Mouse (Mus musculus): ENCODE measurements around the gene Slc25a3. TPM values are rescaled to one million over a fixed set of nuclear protein-coding genes. Genes with fewer than 3 reads are reported as not detected.

Slc25a3 gene
- polyA plus RNA-seq, 1 experiment from 2014 or later = 413 TPM

- no peak for DNase-seq (ENCODE audit: low spot score)
- Histone ChIP-seq H3K27me3 (ENCODE audit: insufficient read depth, poor library complexity, severe bottlenecking) (no peaks in the 10 kb centered on the region), H3K27ac (no peak overlapping the region), H3K4me1 (replicated peaks) (no peaks in the 10 kb centered on the region), H3K36me3 (peaks cover 14% of the 10 kb centered on the region), H3K4me3 (no peak overlapping the region), H3K9me3 (no peaks in the 10 kb centered on the region)
- 94% methylated on average over 25 of the region's 25 CpGs for WGBS
Observed at GRCm38 (mm10) chr10:91101936-91102335, 21.9 kb downstream of the Slc25a3 start.

- Histone ChIP-seq H3K27ac (no peak overlapping the region), H3K9me3 (no peaks in the 10 kb centered on the region), H3K4me3 (no peak overlapping the region), H3K4me1 (replicated peaks) (no peaks in the 10 kb centered on the region), H3K27me3 (ENCODE audit: insufficient read depth, poor library complexity, severe bottlenecking) (no peaks in the 10 kb centered on the region), H3K36me3 (peaks cover 14% of the 10 kb centered on the region)
- no peak for DNase-seq (ENCODE audit: low spot score)
- WGBS = 86% methylated on average over 1 of the region's 1 CpGs
Observed at GRCm38 (mm10) chr10:91100101-91100500, 23.8 kb downstream of the Slc25a3 start.

GRCm38 (mm10) chr10:91098056-91098455 is 25.8 kb downstream of the Slc25a3 start:
- Histone ChIP-seq H3K36me3 (peaks cover 21% of the 10 kb centered on the region), H3K27ac (no peak overlapping the region), H3K4me1 (replicated peaks) (no peaks in the 10 kb centered on the region), H3K9me3 (no peaks in the 10 kb centered on the region), H3K4me3 (no peak overlapping the region), H3K27me3 (ENCODE audit: insufficient read depth, poor library complexity, severe bottlenecking) (no peaks in the 10 kb centered on the region)
- 91% methylated on average over 8 of the region's 8 CpGs for WGBS
- DNase-seq (ENCODE audit: low spot score) = no peak

- Histone ChIP-seq H3K4me3 (no peak overlapping the region), H3K4me1 (replicated peaks) (no peaks in the 10 kb centered on the region), H3K27me3 (ENCODE audit: insufficient read depth, poor library complexity, severe bottlenecking) (no peaks in the 10 kb centered on the region), H3K27ac (no peak overlapping the region), H3K36me3 (peaks cover 7% of the 10 kb centered on the region; the same call in 1 of the 2 replicates), H3K9me3 (no peaks in the 10 kb centered on the region)
- 92% methylated on average over 15 of the region's 15 CpGs for WGBS
- DNase-seq (ENCODE audit: low spot score) = no peak
Observed at GRCm38 (mm10) chr10:91094251-91095104, 29.4 kb downstream of the Slc25a3 start.

GRCm38 (mm10) chr10:91092812-91093211 is 31.0 kb downstream of the Slc25a3 start:
- no peak for DNase-seq (ENCODE audit: low spot score)
- Histone ChIP-seq H3K9me3 (no peaks in the 10 kb centered on the region), H3K27ac (no peak overlapping the region), H3K27me3 (ENCODE audit: insufficient read depth, poor library complexity, severe bottlenecking) (no peaks in the 10 kb centered on the region), H3K36me3 (peaks cover 7% of the 10 kb centered on the region; the same call in 1 of the 2 replicates), H3K4me1 (replicated peaks) (no peaks in the 10 kb centered on the region), H3K4me3 (no peak overlapping the region)
- WGBS = 85% methylated on average over 4 of the region's 4 CpGs

GRCm38 (mm10) chr10:91083393-91083927 is 40.4 kb downstream of the Slc25a3 start:
- H3K27ac ChIP-seq = peak overlapping the region; percentile 91
- 60% methylated on average over 12 of the region's 12 CpGs for WGBS
- H3K4me1 ChIP-seq (replicated peaks) = peaks cover 7% of the 10 kb centered on the region; the same call in 1 of the 2 replicates
- H3K27me3 ChIP-seq (ENCODE audit: insufficient read depth, poor library complexity, severe bottlenecking) = no peaks in the 10 kb centered on the region
- peak overlapping the region; percentile 79 for H3K4me3 ChIP-seq
- no peaks in the 10 kb centered on the region for H3K9me3 ChIP-seq
- peaks cover 13% of the 10 kb centered on the region for H3K36me3 ChIP-seq
- no peak for DNase-seq (ENCODE audit: low spot score)

- H3K4me1 ChIP-seq (replicated peaks) = peaks cover 7% of the 10 kb centered on the region; the same call in 1 of the 2 replicates
- WGBS = under 1% methylated on average over 87 of the region's 87 CpGs
- DNase-seq (ENCODE audit: low spot score) = peak; percentile 100
- no peaks in the 10 kb centered on the region for H3K9me3 ChIP-seq
- no peaks in the 10 kb centered on the region for H3K27me3 ChIP-seq (ENCODE audit: insufficient read depth, poor library complexity, severe bottlenecking)
- H3K27ac ChIP-seq = peak within 1 kb of the TSS; percentile 91
- H3K4me3 ChIP-seq = peak within 1 kb of the TSS; percentile 79
- peaks cover 20% of the 10 kb centered on the region for H3K36me3 ChIP-seq
Observed at GRCm38 (mm10) chr10:91082550-91083392, 41.1 kb downstream of the Slc25a3 start, which contains the start of the genes Apaf1 and Ikbip. TSS of gene Apaf1 (minus strand) at chr10:91082770. TSS of gene Ikbip (plus strand) at chr10:91082940.

GRCm38 (mm10) chr10:91081959-91082507 is 41.8 kb downstream of the Slc25a3 start:
- Histone ChIP-seq H3K27ac (peak overlapping the region; percentile 91), H3K4me3 (peak overlapping the region; percentile 79), H3K27me3 (ENCODE audit: insufficient read depth, poor library complexity, severe bottlenecking) (no peaks in the 10 kb centered on the region), H3K9me3 (no peaks in the 10 kb centered on the region), H3K4me1 (replicated peaks) (peaks cover 7% of the 10 kb centered on the region; the same call in 1 of the 2 replicates), H3K36me3 (peaks cover 28% of the 10 kb centered on the region)
- DNase-seq (ENCODE audit: low spot score) = no peak
- WGBS = under 1% methylated on average over 27 of the region's 27 CpGs

- Histone ChIP-seq H3K4me1 (replicated peaks) (peaks cover 7% of the 10 kb centered on the region; the same call in 1 of the 2 replicates), H3K27me3 (ENCODE audit: insufficient read depth, poor library complexity, severe bottlenecking) (no peaks in the 10 kb centered on the region), H3K9me3 (no peaks in the 10 kb centered on the region), H3K36me3 (peaks cover 43% of the 10 kb centered on the region), H3K4me3 (no peak overlapping the region), H3K27ac (no peak overlapping the region)
- 91% methylated on average over 5 of the region's 5 CpGs for WGBS
- DNase-seq (ENCODE audit: low spot score) = no peak
Observed at GRCm38 (mm10) chr10:91080540-91080939, 43.3 kb downstream of the Slc25a3 start.

- H3K27ac ChIP-seq = no peak overlapping the region
- no peaks in the 10 kb centered on the region for H3K9me3 ChIP-seq
- WGBS = 89% methylated on average over 2 of the region's 2 CpGs
- peaks cover 7% of the 10 kb centered on the region; the same call in 1 of the 2 replicates for H3K4me1 ChIP-seq (replicated peaks)
- no peak for DNase-seq (ENCODE audit: low spot score)
- no peaks in the 10 kb centered on the region for H3K27me3 ChIP-seq (ENCODE audit: insufficient read depth, poor library complexity, severe bottlenecking)
- no peak overlapping the region for H3K4me3 ChIP-seq
- peaks cover 69% of the 10 kb centered on the region for H3K36me3 ChIP-seq
Observed at GRCm38 (mm10) chr10:91076667-91077066, 47.2 kb downstream of the Slc25a3 start.

GRCm38 (mm10) chr10:91073345-91073744 is 50.5 kb downstream of the Slc25a3 start:
- WGBS = 93% methylated on average over 3 of the region's 3 CpGs
- H3K4me3 ChIP-seq = no peak overlapping the region
- no peak overlapping the region for H3K27ac ChIP-seq
- DNase-seq (ENCODE audit: low spot score) = no peak
- peaks cover 78% of the 10 kb centered on the region for H3K36me3 ChIP-seq
- no peaks in the 10 kb centered on the region for H3K9me3 ChIP-seq
- H3K4me1 ChIP-seq (replicated peaks) = no peaks in the 10 kb centered on the region
- no peaks in the 10 kb centered on the region for H3K27me3 ChIP-seq (ENCODE audit: insufficient read depth, poor library complexity, severe bottlenecking)

GRCm38 (mm10) chr10:91071768-91072167 is 52.1 kb downstream of the Slc25a3 start:
- no peaks in the 10 kb centered on the region for H3K27me3 ChIP-seq (ENCODE audit: insufficient read depth, poor library complexity, severe bottlenecking)
- DNase-seq (ENCODE audit: low spot score) = no peak
- no peak overlapping the region for H3K4me3 ChIP-seq
- H3K36me3 ChIP-seq = peaks cover 76% of the 10 kb centered on the region
- no peaks in the 10 kb centered on the region for H3K4me1 ChIP-seq (replicated peaks)
- 75% methylated on average over 1 of the region's 1 CpGs for WGBS
- no peaks in the 10 kb centered on the region for H3K9me3 ChIP-seq
- H3K27ac ChIP-seq = no peak overlapping the region
